Mouse (Mus musculus) kidney, postnatal 36 days (tissue): Measurements from ENCODE around the gene Fnbp4.

ENCODE experiments used
- DNase-seq, 2 experiments: peaks; one replicate each; pipeline ENCODE4 v3.0.0; 2021 to 2022; ENCODE audit warnings: mixed read lengths in 2 of 2

Gene Fnbp4

DNA sequence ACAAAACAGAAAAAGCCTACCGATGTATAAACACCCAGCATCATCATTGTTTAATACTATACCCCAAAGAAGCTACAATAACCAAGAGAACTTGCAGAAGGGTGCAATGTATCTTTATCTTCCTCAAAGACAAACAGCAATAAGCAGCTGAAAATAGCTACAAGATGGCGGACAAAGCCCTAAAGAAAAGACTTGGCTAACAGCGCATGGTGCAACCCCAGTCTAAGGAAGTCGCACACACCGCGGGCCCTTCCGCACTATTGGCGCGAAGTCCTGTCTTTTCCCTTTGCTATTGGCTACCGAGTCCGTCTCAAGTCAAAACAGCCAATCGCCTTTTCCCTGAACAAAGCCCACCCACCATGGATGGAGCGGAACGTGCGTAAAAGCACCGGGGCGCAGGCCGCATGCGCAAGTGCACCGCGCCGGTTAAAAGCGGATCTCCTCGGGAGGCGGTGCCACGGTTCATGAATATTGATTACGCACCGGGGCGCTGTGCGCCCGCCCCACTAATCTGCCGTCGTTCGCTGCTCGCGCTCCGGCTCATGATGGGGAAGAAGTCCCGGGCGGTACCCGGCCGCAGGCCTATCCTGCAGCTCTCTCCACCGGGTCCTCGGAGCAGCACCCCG is at the start of gene Fnbp4:
TSS of gene Fnbp4 (plus strand) at position 318 of the 626 bp plus-strand sequence.
- peak; percentile 98 to 99 for DNase-seq

DNA sequence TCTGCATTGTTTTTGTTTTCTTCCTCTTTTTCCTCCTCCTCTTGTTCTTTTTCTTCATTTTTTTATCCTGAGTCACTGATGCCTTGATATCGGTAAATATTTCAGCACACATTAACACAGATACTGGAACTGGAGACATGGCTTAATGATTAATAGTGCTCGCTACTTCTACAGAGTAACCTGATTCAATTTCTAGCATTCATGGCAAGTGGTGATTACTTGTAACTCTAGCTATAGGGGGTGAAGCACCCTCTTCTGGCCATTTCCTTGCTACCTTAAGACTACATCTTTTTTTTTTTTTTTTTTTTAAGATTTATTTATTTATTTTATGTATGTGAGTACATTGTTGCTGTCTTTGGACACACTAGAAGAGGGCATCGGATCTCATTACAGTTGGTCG is 44.2 kb upstream of the Fnbp4 start:
- peak; percentile 4 to 55 for DNase-seq

DNA sequence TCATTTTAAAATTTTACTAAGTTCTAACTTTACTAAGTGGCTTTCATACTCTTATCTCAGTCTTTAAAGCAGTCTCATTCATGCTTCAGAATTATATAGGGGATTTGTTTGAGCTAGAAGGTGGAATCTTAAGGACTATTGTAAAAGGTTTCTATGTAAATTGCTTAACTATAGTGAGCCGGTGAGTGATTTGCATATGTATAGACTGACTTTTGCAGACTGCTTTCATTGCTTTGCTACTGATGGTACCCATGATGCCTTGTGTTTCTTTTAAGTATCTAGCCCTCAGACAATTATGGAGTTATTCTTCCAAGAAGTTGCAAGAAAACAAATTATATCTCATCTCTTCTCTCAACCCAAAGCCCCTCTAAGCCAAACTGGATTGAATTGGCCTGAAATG is 36.6 kb upstream of the Fnbp4 start:
- no peak for DNase-seq

DNA sequence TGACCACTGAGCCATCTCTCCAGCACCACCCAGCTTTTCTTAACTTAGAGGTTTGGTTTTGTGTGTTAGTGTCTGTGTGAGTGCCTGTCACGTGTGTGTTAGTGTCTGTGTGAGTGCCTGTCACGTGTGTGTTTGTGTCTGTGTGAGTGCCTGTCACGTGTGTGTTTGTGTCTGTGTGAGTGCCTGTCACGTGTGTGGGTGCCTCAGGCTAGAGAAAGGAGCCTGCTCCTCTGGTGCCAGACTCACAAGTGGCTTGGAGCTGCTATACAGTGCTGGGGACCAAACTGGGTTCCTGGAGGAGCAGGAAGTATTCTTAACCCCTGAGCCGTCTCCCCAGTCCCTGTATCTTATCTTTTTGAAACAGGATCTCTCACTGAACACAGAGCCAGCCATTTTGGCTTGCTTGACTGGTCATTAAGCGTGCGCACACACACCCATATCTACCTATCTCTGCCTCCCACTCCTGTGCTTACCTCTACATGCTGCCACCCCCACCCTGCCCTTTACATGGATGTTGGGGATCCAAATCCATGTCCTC is 29.5 kb upstream of the Fnbp4 start:
- DNase-seq: no peak

DNA sequence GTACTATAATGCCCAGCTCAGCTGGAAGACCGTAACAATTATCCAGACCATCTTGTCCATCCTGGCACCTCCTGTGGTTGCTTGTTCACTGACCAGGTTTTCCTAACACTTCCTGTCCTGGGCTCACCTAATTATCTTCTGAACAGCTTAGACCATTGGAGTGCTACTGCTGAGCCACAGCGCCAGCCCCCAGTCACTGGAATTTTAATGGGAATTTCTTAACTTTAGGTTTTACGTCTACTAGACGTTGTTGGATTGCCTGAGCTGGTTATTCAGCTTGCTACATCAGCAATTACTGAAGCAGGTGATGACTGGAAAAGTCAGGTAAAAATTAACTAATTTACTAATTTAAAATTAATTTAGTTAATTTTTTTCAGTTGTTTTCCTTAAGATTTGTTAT is 27.8 kb upstream of the Fnbp4 start:
- no peak for DNase-seq

DNA sequence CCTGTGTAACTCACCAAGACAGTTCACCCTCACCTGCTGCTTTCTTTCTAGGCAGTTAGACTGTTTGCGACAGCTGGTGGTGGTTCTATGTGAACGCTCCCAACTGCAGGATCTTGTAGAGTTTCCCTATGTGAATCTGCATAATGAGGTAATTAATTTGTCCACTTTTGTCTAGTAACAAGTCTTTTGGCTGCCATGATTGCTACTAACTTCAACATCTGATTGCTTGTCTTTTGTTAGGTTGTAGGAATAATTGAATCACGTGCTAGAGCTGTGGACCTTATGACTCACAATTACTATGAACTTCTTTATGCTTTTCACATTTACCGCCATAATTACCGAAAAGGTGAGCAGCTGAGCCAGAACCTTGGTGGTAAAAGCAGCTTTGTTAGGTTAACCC is 27.2 kb upstream of the Fnbp4 start:
- no peak for DNase-seq

DNA sequence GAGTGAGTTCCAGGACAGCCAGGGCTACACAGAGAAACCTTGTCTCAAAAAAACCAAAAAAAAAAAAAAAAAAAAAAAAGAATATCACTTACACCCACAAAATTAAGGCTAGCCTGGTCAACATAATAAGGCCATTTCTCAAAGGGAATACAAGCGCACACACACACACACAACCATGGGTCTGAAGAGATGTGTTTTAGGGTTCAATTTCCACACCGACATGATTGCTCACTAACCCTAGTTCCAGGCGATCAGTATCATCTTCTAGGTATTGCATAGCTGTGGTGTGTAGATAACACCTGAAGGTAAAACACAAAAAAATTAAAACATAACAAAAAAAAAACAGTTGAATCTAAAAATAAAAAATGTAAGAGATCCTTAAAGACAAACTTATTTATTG is 18.4 kb upstream of the Fnbp4 start:
- no peak for DNase-seq

DNA sequence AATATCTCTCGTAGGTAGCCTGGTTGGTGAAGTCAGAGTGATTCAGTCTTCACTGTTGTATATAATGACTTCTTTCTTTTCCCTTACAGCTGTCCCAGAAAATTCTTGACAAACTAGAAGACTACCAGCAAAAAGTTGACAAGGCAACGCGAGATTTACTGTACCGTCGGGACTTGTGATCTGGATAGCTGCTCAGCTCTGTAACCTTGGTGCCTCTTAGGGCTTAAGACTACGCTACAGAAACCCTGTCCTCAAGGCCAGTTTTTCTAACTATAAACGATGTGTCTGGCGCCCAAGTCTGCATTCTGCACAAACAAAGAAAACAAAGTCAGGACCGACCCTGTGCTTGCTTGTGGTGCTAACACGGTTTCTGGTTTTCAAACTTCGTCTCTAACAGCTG is 9.8 kb upstream of the Fnbp4 start:
- no peak for DNase-seq

DNA sequence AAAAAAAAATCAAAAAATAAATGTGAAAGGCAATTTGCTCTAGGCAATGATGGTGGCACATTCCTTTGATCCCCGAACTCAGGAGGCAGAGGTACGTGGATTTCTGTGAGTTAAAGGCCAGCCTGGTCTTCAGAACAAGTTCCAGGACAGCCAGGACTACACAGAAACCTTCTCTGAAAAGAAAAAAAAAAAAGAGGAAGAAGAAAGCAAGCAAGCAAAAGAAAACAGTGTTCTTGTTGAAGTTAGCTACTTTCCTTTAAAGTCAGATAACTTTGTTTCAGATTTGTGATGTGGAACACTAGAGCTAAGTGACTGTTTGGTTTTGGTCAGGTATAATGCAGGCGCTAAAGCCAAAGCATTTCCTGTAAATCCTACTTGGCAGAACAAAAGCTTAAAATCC is 6.4 kb upstream of the Fnbp4 start:
- DNase-seq: no peak

DNA sequence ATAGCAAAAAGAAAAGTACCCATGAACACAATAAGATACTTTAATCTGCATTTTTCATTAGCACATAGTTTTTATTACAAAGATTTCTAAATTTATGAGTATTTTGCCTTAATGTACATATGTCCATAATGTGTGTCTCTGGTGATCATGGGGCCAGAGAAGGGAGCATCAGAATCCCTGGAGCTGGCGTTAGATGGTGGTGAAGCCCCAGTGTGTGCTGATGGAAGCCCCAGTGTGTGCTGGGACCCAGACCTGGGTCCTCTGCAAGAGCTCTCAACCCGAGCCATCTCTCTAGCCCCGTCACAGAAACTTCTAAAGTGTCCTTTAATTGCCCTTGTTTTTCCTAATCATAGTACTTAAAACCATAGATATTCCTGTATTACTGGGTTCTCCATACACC is 5.8 kb upstream of the Fnbp4 start:
- DNase-seq: no peak

DNA sequence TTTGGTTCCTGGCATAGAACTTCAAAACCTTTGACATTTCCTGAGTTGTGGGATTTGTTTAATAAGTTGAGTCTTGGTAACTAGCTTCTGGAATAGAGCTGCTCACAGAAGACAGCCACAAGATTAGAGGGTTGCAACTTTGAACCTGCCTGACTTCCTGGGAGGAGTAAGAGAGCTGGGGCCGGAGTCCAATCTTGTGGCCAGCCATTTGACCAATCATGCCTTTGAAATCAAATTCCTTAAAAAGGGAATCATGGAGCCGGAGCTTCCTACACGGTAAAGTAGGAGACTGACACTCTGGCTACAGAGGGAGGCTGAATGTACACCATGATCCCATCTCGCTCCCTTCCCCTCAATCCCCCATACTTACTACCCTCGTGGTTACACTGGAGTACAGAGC is 5.2 kb upstream of the Fnbp4 start:
- DNase-seq: peak; percentile 68 to 73

DNA sequence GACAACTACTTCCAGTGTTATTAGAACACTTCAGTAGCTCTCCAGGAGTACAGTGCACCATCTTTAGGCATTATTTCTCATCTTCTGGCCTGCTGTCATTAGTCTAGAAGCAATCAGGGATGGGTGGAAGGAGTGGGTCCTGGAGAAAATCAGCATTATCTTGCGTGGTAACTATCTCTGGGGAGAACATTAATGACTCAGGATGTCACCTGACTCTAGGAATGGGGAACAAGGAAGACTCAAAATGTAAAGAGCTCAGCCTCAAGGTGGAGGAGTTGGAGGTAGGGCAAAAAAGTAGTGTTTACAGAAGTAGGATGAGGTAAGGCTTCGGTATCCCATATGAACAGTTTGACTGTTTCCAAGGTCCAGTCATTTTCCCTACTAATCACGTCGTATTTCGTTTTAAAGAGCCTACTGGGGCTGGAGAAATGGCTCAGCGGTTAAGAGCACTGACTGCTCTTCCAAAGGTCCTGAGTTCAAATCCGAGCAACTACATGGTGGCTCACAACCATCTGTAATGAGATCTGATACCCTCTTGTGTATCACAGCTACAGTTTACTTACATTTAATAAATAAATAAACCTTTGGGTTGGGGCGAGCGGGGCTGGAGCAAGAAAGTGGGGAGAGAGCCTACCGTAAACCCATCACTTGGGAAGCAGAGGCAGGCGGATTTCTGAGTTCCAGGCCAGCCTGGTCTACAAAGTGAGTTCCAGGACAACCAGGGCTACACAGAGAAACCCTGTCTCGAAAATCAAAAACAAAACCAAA is 701 bp upstream of the Fnbp4 start:
- DNase-seq: peak in 1 of 2 experiments; percentile 19

DNA sequence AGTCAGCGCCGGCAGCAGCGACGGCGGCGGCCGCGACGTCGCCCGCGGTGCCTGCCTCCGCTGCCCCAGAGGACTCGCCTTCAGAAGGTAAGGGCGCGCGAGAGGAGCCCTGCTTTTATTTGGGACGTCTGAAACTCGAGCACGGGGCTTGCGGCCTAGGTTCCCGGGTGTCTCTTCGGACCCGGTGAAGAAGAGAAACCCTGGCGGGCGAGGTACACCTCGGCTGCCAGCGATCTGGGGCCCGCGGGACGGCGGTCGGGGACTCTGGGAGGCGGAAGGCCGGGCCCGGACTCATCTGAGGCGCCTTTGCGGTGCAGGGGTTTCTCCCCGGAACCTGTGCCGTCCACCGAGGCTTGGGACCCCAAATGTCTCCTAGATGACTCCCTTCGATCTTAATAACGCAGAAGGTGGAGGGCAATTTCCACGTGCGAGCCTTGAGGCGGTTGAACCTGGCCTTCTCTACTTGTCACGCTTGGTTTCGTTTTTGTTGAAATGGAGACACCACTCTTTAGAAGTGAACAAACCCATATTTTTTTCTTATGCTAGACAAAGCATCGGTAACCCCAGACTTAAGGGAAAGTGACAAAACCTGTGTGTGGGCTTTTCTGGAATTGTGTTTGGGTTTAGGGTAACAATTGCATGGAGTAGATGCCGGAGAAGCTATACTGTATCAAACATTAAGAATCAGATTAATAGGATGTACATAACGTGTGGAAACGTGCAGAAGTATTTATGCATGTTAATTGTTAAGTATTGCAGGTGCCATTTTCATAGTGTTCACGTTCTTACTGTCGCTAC is 769 bp downstream of the Fnbp4 start:
- peak; percentile 26 to 63 for DNase-seq

DNA sequence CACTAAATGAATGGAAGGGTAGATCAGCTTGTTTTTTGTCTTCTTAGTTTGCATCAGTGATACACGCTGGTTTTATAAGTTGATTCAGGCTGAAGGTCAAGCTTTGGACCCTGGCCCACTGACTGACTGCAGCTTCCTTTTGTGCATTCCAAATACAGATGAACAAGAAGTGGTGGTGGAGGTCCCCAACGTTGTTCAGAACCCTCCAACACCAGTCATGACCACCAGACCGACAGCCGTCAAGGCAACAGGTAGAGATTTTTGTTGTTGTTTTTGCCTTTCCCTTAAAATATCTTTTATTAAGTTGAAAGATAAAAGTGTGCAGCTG is 1.3 kb downstream of the Fnbp4 start:
- DNase-seq: peak; percentile 14 to 35

DNA sequence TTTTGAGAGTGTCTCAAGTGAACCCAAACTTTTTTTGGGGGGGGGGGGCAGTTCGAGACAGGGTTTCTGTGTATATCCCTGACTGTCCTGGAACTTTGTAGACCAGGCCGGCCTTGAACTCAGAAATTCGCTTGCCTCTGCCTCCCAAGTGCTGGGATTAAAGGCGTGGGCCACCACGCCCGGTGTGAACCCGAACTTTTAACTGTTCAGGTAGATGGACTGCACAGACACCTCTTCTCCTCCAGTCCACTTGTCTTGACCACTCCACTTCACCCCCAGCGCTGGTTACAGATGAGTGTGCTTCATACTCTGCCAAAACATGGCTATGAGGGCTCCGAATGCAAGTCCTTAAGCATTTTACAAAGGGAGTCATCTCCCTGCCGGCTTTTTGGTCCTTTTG is 2.0 kb downstream of the Fnbp4 start:
- DNase-seq: no peak

DNA sequence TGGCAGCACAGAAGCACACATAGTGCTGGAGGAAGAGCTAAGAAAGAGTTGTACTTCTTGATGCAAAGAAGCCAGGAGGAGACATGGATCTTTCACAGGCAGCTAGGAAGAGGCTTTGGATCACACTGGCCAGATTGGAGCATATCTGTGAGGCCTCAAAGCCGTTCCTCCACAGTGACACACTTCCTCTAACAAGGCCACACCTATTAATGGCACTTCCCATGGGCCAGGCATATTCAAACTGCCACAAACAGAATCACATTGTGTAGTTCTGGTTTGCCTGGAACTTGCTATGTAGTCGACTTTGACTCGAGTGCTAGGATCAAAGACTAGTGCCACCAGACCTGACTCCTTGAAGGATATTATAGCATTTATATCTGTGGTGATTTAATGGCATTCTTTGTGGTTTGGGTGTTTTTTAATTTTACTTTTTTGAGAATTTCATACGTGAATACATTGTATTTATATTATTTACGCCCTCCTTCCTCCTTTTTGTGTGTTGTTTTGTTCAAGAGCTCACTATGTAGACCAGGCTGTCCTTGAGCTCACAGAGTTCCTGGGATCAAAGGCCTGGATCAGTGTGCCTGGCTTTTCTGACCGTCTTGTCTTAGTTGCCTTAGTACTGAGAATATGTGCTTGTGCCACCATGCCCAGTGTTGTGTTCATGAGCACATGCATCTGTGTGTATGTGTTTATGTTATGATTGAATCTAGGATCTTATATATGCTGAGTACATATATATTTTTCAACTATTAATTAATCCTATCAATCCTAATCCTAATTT is 4.7 kb downstream of the Fnbp4 start:
- no peak for DNase-seq

DNA sequence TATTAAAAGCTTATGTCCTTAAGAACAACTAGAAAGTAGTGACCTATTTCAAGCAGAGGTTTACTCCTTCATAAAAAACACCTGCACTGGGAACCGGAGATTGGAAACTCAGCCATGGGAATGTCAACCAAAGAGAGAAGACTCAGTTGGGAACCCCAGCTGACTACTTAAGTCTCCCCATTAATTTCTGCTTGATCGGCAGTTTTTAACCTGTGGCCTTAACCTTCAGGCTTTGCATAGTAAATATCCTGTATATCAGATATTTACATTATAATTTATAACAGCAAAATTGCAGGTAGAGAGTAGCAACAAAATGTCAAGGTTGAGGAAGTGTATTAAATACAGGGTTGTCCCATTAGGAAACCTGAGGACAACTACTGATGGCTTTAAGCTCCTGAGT is 8.4 kb downstream of the Fnbp4 start:
- no peak for DNase-seq

DNA sequence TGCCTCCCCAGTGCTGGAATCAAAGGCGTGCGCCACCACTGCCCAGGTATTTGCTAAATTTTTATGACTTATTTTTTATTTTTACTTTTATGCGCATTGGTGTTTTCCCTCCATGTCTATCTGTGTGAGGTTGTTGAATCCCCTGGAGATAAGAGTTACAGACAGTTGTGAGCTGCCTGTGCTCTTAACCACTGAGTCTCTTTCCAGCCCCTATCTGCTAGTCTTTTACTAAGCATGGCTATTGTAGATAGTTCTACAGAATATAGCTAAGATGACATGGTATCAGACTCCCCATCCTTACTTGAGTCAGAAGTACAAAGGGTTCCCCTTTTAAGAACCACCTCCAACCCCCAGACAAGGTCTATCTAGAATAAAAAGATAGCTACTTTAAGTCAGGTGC is 9.0 kb downstream of the Fnbp4 start:
- DNase-seq: no peak

DNA sequence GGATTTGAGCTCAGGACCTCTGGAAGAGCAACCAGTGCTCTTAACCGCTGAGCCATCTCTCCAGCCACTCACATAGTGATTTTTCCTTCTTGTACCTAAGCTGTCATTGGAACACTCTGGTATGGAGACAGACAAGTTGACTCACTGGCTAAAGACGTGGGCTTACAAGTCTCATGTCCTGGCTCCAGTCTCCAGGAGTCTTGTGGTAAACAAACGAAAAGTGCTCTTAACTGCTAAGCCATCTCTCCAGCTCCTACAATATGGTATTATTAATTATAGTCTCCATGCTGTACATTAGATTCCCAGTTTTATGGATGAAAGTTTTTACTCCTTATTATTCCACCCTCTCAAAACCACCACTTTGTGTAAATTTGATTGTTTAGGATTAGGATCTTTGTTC is 20.0 kb downstream of the Fnbp4 start:
- DNase-seq: no peak

DNA sequence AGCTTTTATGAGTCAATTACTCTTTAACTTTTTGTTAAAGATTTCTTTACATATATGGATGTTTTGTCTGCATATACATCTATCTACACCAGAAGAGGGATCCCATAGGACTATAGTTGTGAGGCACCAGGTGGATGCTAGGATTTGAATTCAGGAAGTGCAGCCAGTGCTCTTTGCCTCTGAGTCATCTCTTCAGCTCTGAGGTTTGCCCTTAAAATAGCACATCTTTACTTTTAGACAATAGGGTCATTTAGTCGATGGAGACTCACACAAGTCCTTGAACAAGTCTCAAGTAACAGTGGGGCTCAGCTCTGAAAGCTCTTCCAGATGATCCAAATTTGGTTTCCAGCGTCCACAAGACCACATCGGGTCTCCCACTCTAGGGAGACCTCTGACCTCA is 36.2 kb downstream of the Fnbp4 start:
- DNase-seq: no peak

DNA sequence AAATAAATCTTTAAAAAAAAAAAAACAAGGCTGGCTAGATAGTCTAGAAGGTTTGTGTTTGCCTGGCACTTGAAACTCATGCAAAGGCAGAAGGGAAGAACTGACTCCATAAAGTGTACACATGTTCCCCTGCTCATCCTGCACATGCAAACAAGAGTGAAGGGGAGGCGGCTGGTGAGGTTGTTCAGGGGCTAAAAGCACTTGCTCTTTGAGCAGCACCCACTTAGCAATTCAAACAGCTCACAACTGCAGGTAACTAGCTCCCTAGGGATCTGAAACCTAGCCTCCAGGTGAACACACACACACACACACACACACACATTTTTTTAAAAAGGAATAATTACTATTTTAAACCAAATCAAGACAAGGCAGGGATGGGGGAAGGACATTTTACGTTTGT is 36.8 kb downstream of the Fnbp4 start:
- no peak for DNase-seq

DNA sequence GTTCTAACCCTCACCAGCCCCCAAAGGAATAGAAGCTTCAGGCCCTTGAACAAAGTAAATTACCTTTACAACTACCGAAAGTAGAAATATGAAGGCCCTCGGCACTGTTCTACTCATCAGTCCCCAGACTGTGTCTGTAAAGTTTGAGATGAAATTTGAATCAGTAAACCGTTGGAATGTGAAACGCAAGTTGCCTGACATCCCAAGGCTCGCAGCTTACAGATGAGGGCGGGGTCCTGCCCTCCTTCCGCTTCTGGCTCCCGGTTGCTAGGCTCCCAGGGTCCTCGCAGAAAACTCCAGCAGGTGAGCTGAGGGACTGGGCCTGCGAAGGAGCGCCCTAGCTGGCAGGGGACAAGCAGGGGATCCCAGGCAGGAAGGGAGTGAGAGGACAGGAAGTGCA is 37.3 kb downstream of the Fnbp4 start, which contains the start of gene Agbl2:
TSS of gene Agbl2 (plus strand) at position 270 of the 400 bp plus-strand sequence.
- peak in 1 of 2 experiments; percentile 41 for DNase-seq
